Mouse (Mus musculus): ENCODE data around the gene Nsg2.

Nsg2 gene

GRCm38 (mm10) chr11:32083462-32083861, 83.2 kb downstream of the Nsg2 start:
- DNase-seq (ENCODE audit: low read depth): no peak

DNA sequence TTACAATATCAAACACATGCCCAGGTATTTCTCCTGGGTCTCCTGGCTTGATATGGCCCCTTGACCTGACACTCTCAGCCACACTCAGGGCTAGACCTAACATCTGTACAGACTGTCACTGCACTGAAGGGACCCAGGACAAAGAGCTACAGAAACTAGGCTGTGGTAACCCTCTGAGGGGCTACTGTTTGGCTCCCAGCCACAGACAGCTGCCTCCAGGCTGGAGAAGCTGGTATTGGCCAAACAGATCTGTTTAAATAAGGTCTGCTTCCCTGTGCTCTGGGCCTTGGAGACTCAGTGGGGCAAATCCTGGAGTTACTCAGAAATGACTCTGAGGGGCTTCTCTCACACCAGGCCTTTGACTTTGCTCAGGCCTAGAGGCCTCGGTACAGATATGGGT, 86.3 kb downstream of the Nsg2 start:
- DNase-seq (ENCODE audit: low read depth): no peak

DNA sequence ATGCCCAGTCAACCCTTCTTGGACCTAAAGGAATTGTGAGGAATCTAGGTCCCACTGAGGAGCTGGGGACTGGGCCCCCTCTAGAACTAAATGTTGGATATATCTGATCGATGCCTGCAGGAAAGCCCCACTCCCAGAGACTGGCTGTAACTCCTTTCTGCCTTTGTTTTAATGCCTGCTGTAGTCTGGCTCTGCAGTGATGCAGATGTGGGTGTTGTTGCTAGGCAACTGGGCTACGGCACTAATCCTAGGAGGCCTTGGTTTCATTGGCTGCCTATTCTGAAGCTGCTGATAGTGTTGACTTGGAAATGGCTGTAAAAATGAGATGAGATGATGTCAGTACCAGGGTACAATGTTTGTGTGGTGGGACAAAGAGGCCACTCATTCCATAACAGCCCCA, 87.1 kb downstream of the Nsg2 start:
- DNase-seq (ENCODE audit: low read depth): no peak

GRCm38 (mm10) chr11:32087779-32088442, 87.6 kb downstream of the Nsg2 start:
- DNase-seq (ENCODE audit: low read depth): no peak

GRCm38 (mm10) chr11:32095793-32096192, 95.5 kb downstream of the Nsg2 start:
- DNase-seq (ENCODE audit: low read depth): no peak

GRCm38 (mm10) chr11:32096346-32096745, 96.1 kb downstream of the Nsg2 start:
- no peak for DNase-seq (ENCODE audit: low read depth)

GRCm38 (mm10) chr11:32101059-32101632, 100.9 kb downstream of the Nsg2 start:
- no peak for DNase-seq (ENCODE audit: low read depth)

DNA sequence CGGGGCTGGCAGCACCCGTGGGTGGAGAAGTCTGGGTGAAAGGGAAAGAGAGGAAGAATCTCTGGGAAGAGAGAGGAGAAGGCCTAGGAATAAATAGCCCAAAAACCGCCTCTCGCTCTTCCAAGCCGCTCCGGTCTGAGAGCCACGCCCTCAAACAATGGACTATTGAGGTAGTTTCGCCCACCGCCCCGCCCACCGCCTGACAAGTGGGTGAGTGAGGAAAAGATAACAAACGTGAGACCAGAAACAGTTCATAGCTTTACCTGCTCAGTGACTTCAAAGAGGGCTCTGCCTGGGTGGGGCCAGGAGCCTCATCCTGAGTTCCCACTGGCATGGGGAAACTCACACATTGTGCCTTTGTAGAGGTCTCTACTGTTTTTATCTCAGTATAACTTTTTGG, 102.7 kb downstream of the Nsg2 start:
- no peak for DNase-seq (ENCODE audit: low read depth)

DNA sequence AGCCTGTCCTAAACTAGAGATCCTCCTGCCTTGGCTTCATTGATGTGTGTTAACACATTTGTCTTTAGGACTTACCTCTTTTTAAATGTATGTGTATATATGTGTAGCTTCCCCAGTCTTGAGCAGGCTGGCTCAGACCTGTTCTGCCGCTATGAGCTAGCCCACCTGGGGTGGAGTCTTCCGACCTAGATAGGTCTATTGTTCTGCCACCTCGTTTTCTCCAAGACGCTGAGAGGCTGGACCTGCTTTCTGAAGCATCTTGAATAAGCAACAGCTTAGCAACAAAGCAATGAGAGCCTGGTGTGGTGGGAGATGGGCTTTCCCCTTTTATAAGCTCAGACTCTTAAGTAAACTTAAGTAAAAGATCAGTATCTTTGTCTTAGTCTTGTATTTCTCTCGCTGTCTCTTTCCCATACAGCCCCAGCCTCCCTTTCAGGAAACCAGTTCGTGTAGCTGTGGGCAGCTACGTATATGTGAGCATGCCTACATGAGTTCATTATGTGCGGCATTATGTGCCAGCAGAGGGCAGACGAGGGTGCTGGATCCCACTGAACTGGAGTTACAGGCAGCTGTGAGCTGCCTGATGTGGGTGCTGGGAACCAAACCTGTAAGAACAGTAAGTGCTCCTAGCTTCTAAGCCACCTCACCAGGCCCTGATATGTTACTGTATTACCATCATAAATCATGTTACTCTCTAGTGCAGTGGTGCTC, 104.3 kb downstream of the Nsg2 start:
- no peak for DNase-seq (ENCODE audit: low read depth)

DNA sequence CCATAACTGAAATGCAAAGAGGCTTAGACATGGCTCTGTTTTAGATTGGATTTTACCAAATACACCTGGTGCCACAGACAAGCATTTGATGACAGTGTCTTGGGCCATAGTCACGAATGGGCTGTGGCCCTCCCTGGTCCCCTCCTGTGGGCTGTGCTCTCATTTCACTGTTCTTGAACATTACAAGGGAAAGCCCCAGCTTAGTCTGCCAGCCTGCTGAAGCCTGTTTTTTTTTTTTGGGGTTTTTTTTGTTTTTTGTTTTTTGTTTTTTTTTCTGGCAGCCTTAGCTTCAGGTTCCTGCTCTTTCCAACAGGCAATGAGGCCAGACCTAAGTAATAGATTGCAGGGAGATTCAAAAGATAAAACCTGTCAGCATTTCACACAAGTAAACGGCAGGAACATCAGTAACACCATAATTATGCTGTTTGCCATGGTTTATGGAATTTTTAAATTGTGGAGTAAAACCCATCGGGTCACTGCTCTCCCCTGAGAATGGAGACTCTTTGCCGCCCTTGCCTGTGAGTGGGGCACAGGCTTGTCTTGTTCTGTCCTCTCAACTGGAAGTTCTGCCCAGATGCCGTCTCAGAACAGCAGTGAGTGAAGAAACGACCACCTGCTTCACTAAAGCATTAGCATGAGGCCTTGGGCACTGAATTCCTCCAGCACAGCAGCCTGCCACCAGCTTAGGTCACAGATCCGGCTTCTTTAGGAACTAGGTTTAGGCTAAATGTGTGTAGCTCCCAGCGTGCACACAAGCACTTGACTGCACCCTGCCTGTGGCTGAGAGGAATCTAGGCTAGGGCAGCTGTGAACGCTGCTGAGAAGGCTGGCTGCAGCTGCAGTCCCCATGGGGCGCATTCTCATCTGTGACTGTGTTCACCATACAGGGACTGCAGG, 105.7 kb downstream of the Nsg2 start:
- no peak for DNase-seq (ENCODE audit: low read depth)

GRCm38 (mm10) chr11:32106647-32106985, 106.4 kb downstream of the Nsg2 start:
- no peak for DNase-seq (ENCODE audit: low read depth)

GRCm38 (mm10) chr11:32108441-32108840, 108.2 kb downstream of the Nsg2 start:
- DNase-seq (ENCODE audit: low read depth): no peak

Measured in c-Kit-positive CD71-negative TER-119-negative erythroid progenitor cells, embryonic 14.5 days (primary cell).